Mouse (Mus musculus): ENCODE measurements around the gene Ercc6. TPM values are rescaled to one million over a fixed set of nuclear protein-coding genes. Genes with fewer than 3 reads are reported as not detected.

Ercc6 gene
- total RNA-seq, 1 experiment: 23.0 TPM

GRCm38 (mm10) chr14:32530896-32531295 lies 17.6 kb downstream of the Ercc6 start:
- DNase-seq (ENCODE audit: low read depth, low spot score): no peak
- peaks cover 0 to 15% of the 10 kb centered on the region in 2 experiments; a peak in 1 of 4 replicates for H3K4me1 ChIP-seq (ENCODE audit: control insufficient read depth in 2 of 2, insufficient read depth in 2 of 2, low read length in 2 of 2, poor library complexity in 1 of 2)
- H3K4me3 ChIP-seq (ENCODE audit: insufficient read depth in 1 of 2, low read depth in 1 of 2, low read length in 2 of 2, poor library complexity in 1 of 2, severe bottlenecking in 1 of 2): no peak overlapping the region
- no peak overlapping the region for H3K9ac ChIP-seq (ENCODE audit: insufficient read depth, low read depth, low read length, poor library complexity, severe bottlenecking)
- TF ChIP-seq MAFK (IDR thresholded peaks at IDR 0.05; ENCODE audit: insufficient read depth, low read depth, low read length) (no peak), ZNF384 (IDR thresholded peaks at IDR 0.05; ENCODE audit: low read depth, low read length) (no peak), ZC3H11A (IDR thresholded peaks at IDR 0.05; ENCODE audit: borderline replicate concordance, low read depth, low read length) (no peak), CHD2 (IDR thresholded peaks at IDR 0.05; ENCODE audit: low read depth, low read length) (no peak), HCFC1 (IDR thresholded peaks at IDR 0.05; ENCODE audit: borderline replicate concordance, insufficient read depth, low read length) (no peak)
- in situ Hi-C loops (cut with MboI; ENCODE audit: low sequenced_read_pairs in 2 of 2, unreplicated experiment in 2 of 2): no loop called here
- no peak overlapping the region for H3K27ac ChIP-seq (ENCODE audit: insufficient read depth, low read depth, low read length, poor library complexity, severe bottlenecking)
- no peaks in the 10 kb centered on the region for H3K9me3 ChIP-seq (ENCODE audit: control insufficient read depth, insufficient read depth, low read depth, low read length)
- H3K36me3 ChIP-seq (ENCODE audit: control insufficient read depth, insufficient read depth, low read length, poor library complexity, severe bottlenecking): peaks cover 12% of the 10 kb centered on the region; the same call in 1 of the 2 replicates

GRCm38 (mm10) chr14:32531371-32531770 lies 18.1 kb downstream of the Ercc6 start:
- Histone ChIP-seq H3K27ac (ENCODE audit: insufficient read depth, low read depth, low read length, poor library complexity, severe bottlenecking) (no peak overlapping the region), H3K4me3 (ENCODE audit: insufficient read depth in 1 of 2, low read depth in 1 of 2, low read length in 2 of 2, poor library complexity in 1 of 2, severe bottlenecking in 1 of 2) (no peak overlapping the region), H3K4me1 (ENCODE audit: control insufficient read depth in 2 of 2, insufficient read depth in 2 of 2, low read length in 2 of 2, poor library complexity in 1 of 2) (peaks cover 0 to 15% of the 10 kb centered on the region in 2 experiments; a peak in 1 of 4 replicates), H3K9ac (ENCODE audit: insufficient read depth, low read depth, low read length, poor library complexity, severe bottlenecking) (no peak overlapping the region), H3K9me3 (ENCODE audit: control insufficient read depth, insufficient read depth, low read depth, low read length) (no peaks in the 10 kb centered on the region), H3K36me3 (ENCODE audit: control insufficient read depth, insufficient read depth, low read length, poor library complexity, severe bottlenecking) (peaks cover 12% of the 10 kb centered on the region; the same call in 1 of the 2 replicates)
- in situ Hi-C loops (cut with MboI; ENCODE audit: low sequenced_read_pairs in 2 of 2, unreplicated experiment in 2 of 2): no loop called here
- TF ChIP-seq HCFC1 (IDR thresholded peaks at IDR 0.05; ENCODE audit: borderline replicate concordance, insufficient read depth, low read length): no peak
- TF ChIP-seq ZNF384 (IDR thresholded peaks at IDR 0.05; ENCODE audit: low read depth, low read length): no peak
- no peak for TF ChIP-seq MAFK (IDR thresholded peaks at IDR 0.05; ENCODE audit: insufficient read depth, low read depth, low read length)
- TF ChIP-seq CHD2 (IDR thresholded peaks at IDR 0.05; ENCODE audit: low read depth, low read length): no peak
- TF ChIP-seq ZC3H11A (IDR thresholded peaks at IDR 0.05; ENCODE audit: borderline replicate concordance, low read depth, low read length): no peak
- DNase-seq (ENCODE audit: low read depth, low spot score): no peak

- no peak for TF ChIP-seq ZC3H11A (IDR thresholded peaks at IDR 0.05; ENCODE audit: borderline replicate concordance, low read depth, low read length)
- no peak for TF ChIP-seq MAFK (IDR thresholded peaks at IDR 0.05; ENCODE audit: insufficient read depth, low read depth, low read length)
- no peak for TF ChIP-seq CHD2 (IDR thresholded peaks at IDR 0.05; ENCODE audit: low read depth, low read length)
- no peak for TF ChIP-seq HCFC1 (IDR thresholded peaks at IDR 0.05; ENCODE audit: borderline replicate concordance, insufficient read depth, low read length)
- TF ChIP-seq ZNF384 (IDR thresholded peaks at IDR 0.05; ENCODE audit: low read depth, low read length): no peak
- DNase-seq (ENCODE audit: low read depth, low spot score): no peak
- Histone ChIP-seq H3K9me3 (ENCODE audit: control insufficient read depth, insufficient read depth, low read depth, low read length) (no peaks in the 10 kb centered on the region), H3K27ac (ENCODE audit: insufficient read depth, low read depth, low read length, poor library complexity, severe bottlenecking) (no peak overlapping the region), H3K36me3 (ENCODE audit: control insufficient read depth, insufficient read depth, low read length, poor library complexity, severe bottlenecking) (peaks cover 10% of the 10 kb centered on the region; the same call in 1 of the 2 replicates), H3K4me3 (ENCODE audit: insufficient read depth in 1 of 2, low read depth in 1 of 2, low read length in 2 of 2, poor library complexity in 1 of 2, severe bottlenecking in 1 of 2) (no peak overlapping the region), H3K4me1 (ENCODE audit: control insufficient read depth in 2 of 2, insufficient read depth in 2 of 2, low read length in 2 of 2, poor library complexity in 1 of 2) (peaks cover 0 to 10% of the 10 kb centered on the region in 2 experiments; a peak in 1 of 4 replicates), H3K9ac (ENCODE audit: insufficient read depth, low read depth, low read length, poor library complexity, severe bottlenecking) (no peak overlapping the region)
- in situ Hi-C loops (cut with MboI; ENCODE audit: low sequenced_read_pairs in 2 of 2, unreplicated experiment in 2 of 2): no loop called here
Observed at GRCm38 (mm10) chr14:32532381-32533147, 19.2 kb downstream of the Ercc6 start.

- DNase-seq (ENCODE audit: low read depth, low spot score): no peak
- Histone ChIP-seq H3K36me3 (ENCODE audit: control insufficient read depth, insufficient read depth, low read length, poor library complexity, severe bottlenecking) (peaks cover 11% of the 10 kb centered on the region; the same call in 1 of the 2 replicates), H3K9me3 (ENCODE audit: control insufficient read depth, insufficient read depth, low read depth, low read length) (no peaks in the 10 kb centered on the region), H3K27ac (ENCODE audit: insufficient read depth, low read depth, low read length, poor library complexity, severe bottlenecking) (no peak overlapping the region), H3K4me1 (ENCODE audit: control insufficient read depth in 2 of 2, insufficient read depth in 2 of 2, low read length in 2 of 2, poor library complexity in 1 of 2) (peaks cover 0 to 10% of the 10 kb centered on the region in 2 experiments; a peak in 1 of 4 replicates), H3K9ac (ENCODE audit: insufficient read depth, low read depth, low read length, poor library complexity, severe bottlenecking) (no peak overlapping the region), H3K4me3 (ENCODE audit: insufficient read depth in 1 of 2, low read depth in 1 of 2, low read length in 2 of 2, poor library complexity in 1 of 2, severe bottlenecking in 1 of 2) (no peak overlapping the region)
- TF ChIP-seq ZNF384 (IDR thresholded peaks at IDR 0.05; ENCODE audit: low read depth, low read length) (no peak), MAFK (IDR thresholded peaks at IDR 0.05; ENCODE audit: insufficient read depth, low read depth, low read length) (no peak), ZC3H11A (IDR thresholded peaks at IDR 0.05; ENCODE audit: borderline replicate concordance, low read depth, low read length) (no peak), CHD2 (IDR thresholded peaks at IDR 0.05; ENCODE audit: low read depth, low read length) (no peak), HCFC1 (IDR thresholded peaks at IDR 0.05; ENCODE audit: borderline replicate concordance, insufficient read depth, low read length) (no peak)
- in situ Hi-C loops (cut with MboI; ENCODE audit: low sequenced_read_pairs in 2 of 2, unreplicated experiment in 2 of 2): no loop called here
Observed at GRCm38 (mm10) chr14:32533148-32533520, 19.8 kb downstream of the Ercc6 start.

Data from ES-E14 (cell line).